Mouse (Mus musculus) layer of hippocampus, adult 2 months (tissue): ENCODE results near the gene Anxa6. TPM values are rescaled to one million over a fixed set of nuclear protein-coding genes. Genes with fewer than 3 reads are reported as not detected.

ENCODE experiments used
- DNase-seq, 2 experiments: peaks; one replicate each; pipeline ENCODE4 v3.0.0; 2022; ENCODE audit warnings: low spot score in 2 of 2
- H3K27ac ChIP-seq: fragments of 200-600 bp; 2 replicates; pipeline ENCODE4 v1.8.1; 2022
- H3K4me3 ChIP-seq: fragments of 200-600 bp; 2 replicates; pipeline ENCODE4 v1.8.1; 2022; ENCODE audit warnings: mild to moderate bottlenecking
- CTCF ChIP-seq: fragments of 200-600 bp; conservative IDR thresholded peaks from 2 replicates; pipeline ENCODE4 v1.8.1; 2022; ENCODE audit warnings: antibody characterized with exemption, mild to moderate bottlenecking, moderate library complexity
- total RNA-seq, 2 experiments: library from RNA; stranded (reverse); gene quantifications; 2 replicates each; pipeline ENCODE4 v1.2.3; 2021

The Anxa6 gene
- total RNA-seq, 2 experiments from 2014 or later = 100 to 103 TPM

- DNase-seq = no peak
- no peak overlapping the region for H3K4me3 ChIP-seq
- TF ChIP-seq CTCF = no peak
Measured at GRCm38 (mm10) chr11:55011440-55011839, 21.8 kb downstream of the Anxa6 start.

GRCm38 (mm10) chr11:55008230-55008629 is 25.0 kb downstream of the Anxa6 start:
- H3K4me3 ChIP-seq = no peak overlapping the region
- no peak for DNase-seq
- no peak for TF ChIP-seq CTCF

More at GRCm38 (mm10) chr11:55011440-55011839, 21.8 kb downstream of the Anxa6 start:
- H3K27ac ChIP-seq = 0 out of 2 replicates have a peak overlapping the region, but pooled peaks have one; percentile 15

GRCm38 (mm10) chr11:55005684-55006083 is 27.6 kb downstream of the Anxa6 start:
- no peak overlapping the region for H3K4me3 ChIP-seq
- no peak overlapping the region for H3K27ac ChIP-seq
- TF ChIP-seq CTCF = peak; percentile 42
- DNase-seq = no peak

More at GRCm38 (mm10) chr11:55008230-55008629, 25.0 kb downstream of the Anxa6 start:
- H3K27ac ChIP-seq = no peak overlapping the region

GRCm38 (mm10) chr11:55004970-55005502 is 28.2 kb downstream of the Anxa6 start:
- TF ChIP-seq CTCF = no peak
- no peak overlapping the region for H3K4me3 ChIP-seq
- DNase-seq = no peak
- peak overlapping the region; percentile 39; the same call in 1 of the 2 replicates for H3K27ac ChIP-seq

GRCm38 (mm10) chr11:54998708-54999107 is 34.5 kb downstream of the Anxa6 start:
- Histone ChIP-seq H3K4me3 (no peak overlapping the region), H3K27ac (no peak overlapping the region)
- DNase-seq = no peak
- TF ChIP-seq CTCF = no peak

- peak; percentile 94 for TF ChIP-seq CTCF
- H3K27ac ChIP-seq = no peak overlapping the region
- peak in 1 of 2 experiments; percentile 59 for DNase-seq
- H3K4me3 ChIP-seq = no peak overlapping the region
Measured at GRCm38 (mm10) chr11:54998284-54998683, 35.0 kb downstream of the Anxa6 start.

GRCm38 (mm10) chr11:54996176-54996575 is 37.1 kb downstream of the Anxa6 start:
- no peak for DNase-seq
- Histone ChIP-seq H3K4me3 (no peak overlapping the region), H3K27ac (0 out of 2 replicates have a peak overlapping the region, but pooled peaks have one; percentile 28)
- no peak for TF ChIP-seq CTCF

- H3K27ac ChIP-seq = no peak overlapping the region
- TF ChIP-seq CTCF = no peak
Measured at GRCm38 (mm10) chr11:54989920-54990319, 43.3 kb downstream of the Anxa6 start.

GRCm38 (mm10) chr11:54988754-54989349 is 44.4 kb downstream of the Anxa6 start:
- H3K27ac ChIP-seq = no peak overlapping the region
- no peak overlapping the region for H3K4me3 ChIP-seq
- no peak for TF ChIP-seq CTCF
- no peak for DNase-seq

More at GRCm38 (mm10) chr11:54989920-54990319, 43.3 kb downstream of the Anxa6 start:
- no peak for DNase-seq
- H3K4me3 ChIP-seq = no peak overlapping the region

GRCm38 (mm10) chr11:54987974-54988373 is 45.3 kb downstream of the Anxa6 start:
- no peak overlapping the region for H3K27ac ChIP-seq
- peak in 1 of 2 experiments; percentile 29 for DNase-seq
- peak; percentile 80 for TF ChIP-seq CTCF
- H3K4me3 ChIP-seq = no peak overlapping the region

- no peak overlapping the region for H3K4me3 ChIP-seq
- no peak overlapping the region for H3K27ac ChIP-seq
- DNase-seq = no peak
- TF ChIP-seq CTCF = no peak
Measured at GRCm38 (mm10) chr11:54985086-54985485, 48.2 kb downstream of the Anxa6 start.

- TF ChIP-seq CTCF = no peak
- no peak overlapping the region for H3K4me3 ChIP-seq
- H3K27ac ChIP-seq = no peak overlapping the region
- no peak for DNase-seq
Measured at GRCm38 (mm10) chr11:54984581-54984980, 48.7 kb downstream of the Anxa6 start.

- peak; percentile 98 for TF ChIP-seq CTCF
- no peak overlapping the region for H3K27ac ChIP-seq
- DNase-seq = peak; percentile 67 to 83
- H3K4me3 ChIP-seq = no peak overlapping the region
Measured at GRCm38 (mm10) chr11:54984085-54984484, 49.2 kb downstream of the Anxa6 start.

- Histone ChIP-seq H3K4me3 (no peak overlapping the region), H3K27ac (no peak overlapping the region)
- no peak for DNase-seq
- TF ChIP-seq CTCF = peak; percentile 62
Measured at GRCm38 (mm10) chr11:54982520-54982919, 50.7 kb downstream of the Anxa6 start.
